Mouse (Mus musculus): Measurements from ENCODE around the gene Lin37. TPM values are rescaled to one million over a fixed set of nuclear protein-coding genes. Genes with fewer than 3 reads are reported as not detected.
A peak's percentile ranks its signal among the peaks of the same experiment; 100 is the strongest.

Lin37 gene
- polyA plus RNA-seq, 1 experiment from 2014 or later, result 55.0 TPM

DNA sequence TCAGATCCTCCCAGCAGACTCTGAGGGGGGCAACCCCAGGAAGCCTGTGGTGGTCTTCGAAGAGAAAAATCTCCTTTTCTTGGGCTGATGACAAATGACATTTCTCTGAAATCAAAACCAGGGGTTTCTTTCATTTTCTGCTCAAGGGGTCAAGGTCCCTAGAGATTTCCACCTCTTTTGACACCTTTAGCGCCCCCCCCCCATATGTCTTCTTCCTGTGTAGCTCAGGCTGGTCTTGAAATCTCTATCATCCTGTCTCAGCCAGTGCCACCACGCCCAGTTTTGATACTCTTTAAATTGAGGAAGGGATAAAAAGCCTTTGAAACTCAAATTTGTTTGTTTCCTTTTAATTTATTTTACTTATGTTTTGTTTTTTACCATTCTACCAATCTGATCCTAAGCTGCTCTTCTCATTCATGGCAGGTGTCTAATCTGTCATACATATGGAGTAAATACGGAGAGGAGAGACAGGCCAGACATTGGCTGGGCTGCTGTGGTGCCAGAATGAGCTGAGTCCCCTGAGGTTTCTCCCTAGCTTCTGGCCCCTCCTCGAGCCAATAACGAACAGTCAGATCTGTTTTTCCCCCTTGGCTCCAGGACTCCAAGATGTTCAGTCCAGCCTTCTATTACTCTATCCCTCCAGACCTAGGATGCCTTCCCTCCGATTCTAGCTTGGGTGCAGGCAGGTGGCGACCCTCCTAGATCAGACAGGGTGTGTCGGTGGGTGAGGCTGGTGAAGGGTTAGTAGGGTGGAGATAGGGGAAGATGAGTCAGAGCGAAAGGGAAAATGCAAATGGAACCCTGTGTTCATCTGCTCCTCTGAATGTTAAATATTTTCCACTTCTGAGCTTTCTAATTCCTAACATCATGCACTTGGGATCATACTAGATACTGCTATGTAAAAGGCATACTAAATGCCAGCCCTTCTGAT is 34.2 kb upstream of the Lin37 start:
- Histone ChIP-seq H3K4me1 (peaks cover 6% of the 10 kb centered on the region), H3K36me3 (no peaks in the 10 kb centered on the region), H3K27me3 (replicated peaks) (no peaks in the 10 kb centered on the region), H3K9ac (no peak overlapping the region), H3K27ac (no peak overlapping the region), H3K9me3 (no peaks in the 10 kb centered on the region), H3K4me2 (no peak overlapping the region), H3K4me3 (replicated peaks) (no peak overlapping the region)
- no peak for ATAC-seq (ENCODE audit: insufficient read depth, low FRiP score, low read depth)
- 70% methylated on average over 10 of the region's 10 CpGs for WGBS

DNA sequence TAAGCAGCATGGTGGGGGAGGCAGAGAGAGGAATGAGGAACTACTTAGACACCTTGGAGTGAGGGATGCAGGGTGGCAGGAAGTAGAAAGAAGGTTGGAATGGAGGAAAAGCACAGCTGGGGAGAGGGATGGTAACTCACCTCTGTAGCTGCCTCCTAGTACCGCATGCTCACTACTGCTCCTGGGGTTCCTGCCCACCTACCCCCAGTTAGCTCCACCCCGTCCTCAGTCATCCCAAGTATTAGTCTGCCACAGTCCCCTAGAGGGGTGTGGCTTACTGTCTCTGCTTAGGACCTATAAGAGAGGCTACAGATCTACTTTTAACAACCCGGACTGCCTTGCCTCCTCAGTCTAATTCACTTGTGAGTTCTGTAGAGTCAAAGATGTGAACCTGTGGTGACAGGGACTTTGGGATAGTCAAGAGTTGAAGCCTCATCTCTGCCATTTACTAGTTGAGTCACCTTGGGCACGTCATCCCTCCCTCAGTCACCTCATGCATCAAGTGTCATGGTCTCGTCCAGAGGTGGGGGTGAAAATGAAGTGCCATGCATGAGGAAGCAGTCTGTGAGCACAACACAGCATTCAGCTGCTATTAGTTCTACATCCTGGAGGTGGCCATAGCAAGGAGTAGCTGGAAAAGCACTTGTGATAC is 33.3 kb upstream of the Lin37 start:
- Histone ChIP-seq H3K27ac (no peak overlapping the region), H3K27me3 (replicated peaks) (no peaks in the 10 kb centered on the region), H3K9ac (no peak overlapping the region), H3K36me3 (no peaks in the 10 kb centered on the region), H3K9me3 (no peaks in the 10 kb centered on the region), H3K4me1 (peaks cover 6% of the 10 kb centered on the region), H3K4me3 (replicated peaks) (no peak overlapping the region), H3K4me2 (no peak overlapping the region)
- ATAC-seq (ENCODE audit: insufficient read depth, low FRiP score, low read depth), result no peak
- 42% methylated on average over 5 of the region's 5 CpGs for WGBS

DNA sequence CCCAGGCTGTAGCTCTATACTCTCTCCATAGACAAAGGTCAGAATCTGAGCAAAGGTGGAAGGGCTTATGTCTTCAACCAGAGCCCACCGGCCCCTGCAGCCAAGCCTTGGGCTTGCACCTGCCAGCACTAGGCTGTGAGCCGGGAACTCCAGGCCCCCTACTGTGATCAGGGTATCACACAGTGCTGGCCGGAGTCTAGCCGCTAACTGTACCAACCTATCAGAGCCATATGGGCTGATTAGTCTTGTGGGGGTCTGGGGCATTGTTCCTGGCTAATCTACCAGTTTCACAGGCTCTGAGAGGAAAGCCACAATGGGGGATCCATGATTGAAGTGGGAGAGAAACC is 31.9 kb upstream of the Lin37 start:
- Histone ChIP-seq H3K27me3 (replicated peaks) (no peaks in the 10 kb centered on the region), H3K4me2 (no peak overlapping the region), H3K4me1 (peaks cover 16% of the 10 kb centered on the region), H3K36me3 (peaks cover 5% of the 10 kb centered on the region), H3K9ac (no peak overlapping the region), H3K27ac (no peak overlapping the region), H3K4me3 (replicated peaks) (no peak overlapping the region), H3K9me3 (no peaks in the 10 kb centered on the region)
- 61% methylated on average over 4 of the region's 4 CpGs for WGBS
- ATAC-seq (ENCODE audit: insufficient read depth, low FRiP score, low read depth), result no peak

DNA sequence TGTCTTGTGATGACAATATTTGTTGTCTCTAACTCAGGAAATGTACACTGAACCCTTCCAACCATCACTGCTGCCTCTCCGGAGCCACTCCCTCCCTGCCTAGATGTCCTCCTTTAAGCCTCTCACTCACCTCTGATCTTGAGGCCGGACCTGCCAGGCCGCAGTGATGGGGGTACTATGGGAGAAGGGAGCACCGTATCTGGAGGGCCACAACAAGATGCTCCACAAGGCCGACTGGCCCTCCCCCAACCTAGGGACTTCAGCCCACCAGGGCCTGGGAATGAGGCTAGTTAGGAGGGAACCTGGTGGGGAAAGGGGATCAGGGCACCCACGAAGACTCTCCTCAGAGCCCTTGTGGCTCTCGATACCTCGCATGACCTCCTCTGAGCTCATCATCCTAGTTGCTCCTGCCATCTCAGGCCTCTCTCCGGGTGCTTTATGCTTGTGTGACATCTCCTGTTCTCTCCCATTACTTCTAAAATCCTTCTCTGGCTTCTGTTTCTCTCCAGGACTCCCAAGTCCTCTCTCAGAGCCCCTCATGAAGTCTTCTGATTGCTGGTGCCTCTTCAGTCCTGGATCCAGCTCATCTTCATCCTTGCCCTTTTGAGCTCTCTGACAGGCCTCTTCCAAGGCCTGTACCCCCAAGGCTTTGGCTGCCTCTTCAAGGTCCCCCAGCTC is 31.4 kb upstream of the Lin37 start:
- ATAC-seq (ENCODE audit: insufficient read depth, low FRiP score, low read depth), result no peak

DNA sequence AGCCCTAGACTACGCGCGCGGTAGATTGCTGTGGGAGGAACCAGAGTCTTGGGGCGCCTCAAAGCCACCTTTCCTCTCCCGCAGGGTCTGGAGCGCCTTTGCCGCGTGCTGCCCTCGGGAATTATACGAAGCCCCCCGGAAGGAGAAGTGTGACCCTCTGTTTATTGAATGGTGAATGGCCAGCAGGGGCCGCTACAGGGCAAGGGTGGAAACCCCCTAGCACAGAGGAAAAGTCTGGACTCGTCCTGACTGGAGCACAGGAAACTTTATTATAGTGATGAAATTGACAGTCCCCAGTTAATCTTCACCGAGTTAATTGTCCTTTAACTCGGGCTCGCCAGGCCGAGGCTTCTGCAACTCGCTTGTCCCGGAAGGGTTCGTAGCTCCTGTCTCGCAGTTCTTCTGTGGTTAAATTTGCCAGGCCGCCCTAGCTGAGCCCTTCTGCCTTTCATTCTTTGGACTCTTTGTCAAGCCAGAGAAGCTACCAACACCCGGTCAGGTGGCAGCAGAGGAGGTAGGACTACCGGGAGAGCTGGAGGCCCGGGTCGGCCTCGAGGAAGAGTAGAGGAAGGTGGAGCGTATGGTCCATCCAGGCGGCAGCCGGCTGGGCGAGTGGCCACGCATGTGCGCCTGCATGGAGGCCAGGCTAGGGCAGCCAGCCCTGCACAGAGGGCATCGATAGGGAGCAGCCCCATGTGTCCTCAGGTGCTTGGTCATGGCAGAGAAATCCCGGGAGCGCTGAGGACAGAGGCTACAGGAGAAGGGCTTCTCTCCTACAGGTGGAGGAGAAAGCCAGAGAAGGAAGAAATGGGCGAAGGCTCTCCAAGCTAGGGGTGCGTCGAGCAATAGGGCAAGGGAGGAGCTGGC is 30.0 kb upstream of the Lin37 start:
- Histone ChIP-seq H3K27ac (peak overlapping the region; percentile 95), H3K4me1 (peaks cover 18% of the 10 kb centered on the region), H3K4me3 (replicated peaks) (peak overlapping the region; percentile 98), H3K27me3 (replicated peaks) (no peaks in the 10 kb centered on the region), H3K9ac (peak overlapping the region; percentile 26; the same call in 1 of the 2 replicates), H3K4me2 (peak overlapping the region; percentile 77), H3K9me3 (no peaks in the 10 kb centered on the region), H3K36me3 (peaks cover 24% of the 10 kb centered on the region)
- ATAC-seq (ENCODE audit: insufficient read depth, low FRiP score, low read depth), result peak; percentile 57
- WGBS, result 24% methylated on average over 39 of the region's 40 CpGs

More for the DNA sequence above, 31.4 kb upstream of the Lin37 start:
- H3K36me3 ChIP-seq, result peaks cover 10% of the 10 kb centered on the region
- no peak overlapping the region for H3K9ac ChIP-seq
- no peaks in the 10 kb centered on the region for H3K9me3 ChIP-seq
- H3K4me1 ChIP-seq, result peaks cover 18% of the 10 kb centered on the region
- no peak overlapping the region for H3K4me3 ChIP-seq (replicated peaks)
- 86% methylated on average over 9 of the region's 9 CpGs for WGBS
- H3K27me3 ChIP-seq (replicated peaks), result no peaks in the 10 kb centered on the region
- no peak overlapping the region for H3K27ac ChIP-seq
- H3K4me2 ChIP-seq, result no peak overlapping the region; the same call in 1 of the 2 replicates

DNA sequence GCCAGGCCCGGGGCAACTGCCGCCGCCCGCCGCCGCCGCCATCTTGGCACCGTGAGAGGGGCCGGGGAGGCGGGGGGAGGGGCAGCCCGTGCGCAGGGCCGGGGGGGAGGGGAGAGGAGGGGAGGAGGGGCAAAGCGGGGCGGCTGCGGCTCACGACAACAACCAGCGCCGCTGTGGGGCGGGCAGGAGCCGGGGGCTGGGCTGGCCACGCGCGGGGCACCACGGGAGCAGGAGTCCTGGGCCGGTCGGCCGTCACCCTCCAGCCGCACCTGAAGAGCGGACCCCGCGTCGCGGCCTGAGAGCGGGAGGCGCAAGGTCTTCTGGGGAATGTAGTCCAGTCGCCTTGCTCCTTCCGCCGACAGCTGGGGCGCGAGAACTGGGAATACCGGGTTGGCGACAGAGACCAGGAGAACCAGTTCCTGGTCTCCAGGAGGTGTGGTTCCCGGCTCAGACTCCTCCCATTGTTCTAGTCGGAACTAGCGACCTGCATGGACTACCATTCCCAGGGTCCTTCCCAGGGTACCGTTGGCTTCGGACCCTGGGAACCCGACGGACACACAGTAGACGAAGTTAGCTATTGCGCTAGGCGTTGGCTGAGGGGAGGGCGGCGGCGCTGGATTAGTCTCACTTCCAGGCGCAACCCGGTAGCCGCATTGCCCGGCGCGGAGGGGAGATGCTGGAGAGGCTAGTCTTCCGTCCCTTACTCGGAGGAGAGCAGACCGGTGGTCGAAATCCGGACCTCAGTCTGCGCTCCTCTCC is 29.2 kb upstream of the Lin37 start, which contains the start of gene Kmt2b:
Kmt2b (minus strand) TSS at position 51 of the 759 bp plus-strand sequence.
- Histone ChIP-seq H3K9ac (peak within 1 kb of the TSS; percentile 98), H3K4me1 (peaks cover 18% of the 10 kb centered on the region), H3K36me3 (peaks cover 31% of the 10 kb centered on the region), H3K27me3 (replicated peaks) (no peaks in the 10 kb centered on the region), H3K27ac (peak within 1 kb of the TSS; percentile 95), H3K9me3 (no peaks in the 10 kb centered on the region), H3K4me3 (replicated peaks) (peak within 1 kb of the TSS; percentile 98), H3K4me2 (peak within 1 kb of the TSS; percentile 77)
- peak; percentile 96 for ATAC-seq (ENCODE audit: insufficient read depth, low FRiP score, low read depth)
- WGBS, result under 1% methylated on average over 63 of the region's 68 CpGs

DNA sequence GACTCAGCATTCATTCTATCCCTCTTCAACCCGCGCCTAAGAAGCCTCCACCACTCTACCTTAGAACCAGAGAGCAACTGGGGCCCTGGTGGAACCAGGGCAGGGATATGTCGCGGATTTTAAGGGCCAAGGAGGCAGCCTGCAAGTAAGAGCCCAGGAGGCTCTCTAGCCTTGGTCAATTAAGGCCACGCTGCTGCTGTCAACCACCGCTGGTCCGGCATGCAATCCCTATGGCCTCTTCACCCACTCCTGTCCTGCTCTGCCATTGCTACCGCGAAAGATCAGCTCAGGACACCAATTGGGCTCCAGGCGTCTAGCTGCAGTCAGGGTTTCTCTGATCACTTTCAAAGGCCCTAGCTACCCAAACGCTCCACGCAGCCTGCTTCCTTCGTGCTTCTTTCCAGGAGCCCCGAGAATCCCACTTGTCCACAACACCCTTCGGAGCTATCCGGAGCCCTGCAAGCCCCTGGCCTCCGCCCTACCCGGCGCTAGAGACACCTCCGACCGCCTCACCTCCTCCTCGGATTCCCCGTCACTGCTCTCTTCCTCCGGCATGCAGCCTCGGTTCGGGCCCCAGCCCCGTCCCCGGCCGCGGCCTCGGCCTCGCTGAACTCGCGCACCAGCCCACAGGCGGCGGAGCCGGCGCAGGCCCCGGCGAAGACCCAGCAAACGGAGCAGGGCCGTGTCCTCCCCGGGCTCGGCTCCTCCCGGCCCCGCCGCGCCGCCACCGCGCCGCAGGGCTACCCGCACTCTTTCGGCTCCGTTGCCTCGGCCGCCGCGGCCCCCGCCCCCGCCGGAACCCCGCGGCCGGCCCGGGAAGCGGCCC is 28.4 kb upstream of the Lin37 start:
- peaks cover 39% of the 10 kb centered on the region for H3K36me3 ChIP-seq
- H3K27ac ChIP-seq, result peak overlapping the region; percentile 95
- no peaks in the 10 kb centered on the region for H3K27me3 ChIP-seq (replicated peaks)
- ATAC-seq (ENCODE audit: insufficient read depth, low FRiP score, low read depth), result peak; percentile 13
- peak overlapping the region; percentile 77 for H3K4me2 ChIP-seq
- peak overlapping the region; percentile 98 for H3K9ac ChIP-seq
- WGBS, result under 1% methylated on average over 66 of the region's 67 CpGs
- H3K9me3 ChIP-seq, result no peaks in the 10 kb centered on the region
- H3K4me1 ChIP-seq, result peaks cover 18% of the 10 kb centered on the region
- H3K4me3 ChIP-seq (replicated peaks), result peak overlapping the region; percentile 98

DNA sequence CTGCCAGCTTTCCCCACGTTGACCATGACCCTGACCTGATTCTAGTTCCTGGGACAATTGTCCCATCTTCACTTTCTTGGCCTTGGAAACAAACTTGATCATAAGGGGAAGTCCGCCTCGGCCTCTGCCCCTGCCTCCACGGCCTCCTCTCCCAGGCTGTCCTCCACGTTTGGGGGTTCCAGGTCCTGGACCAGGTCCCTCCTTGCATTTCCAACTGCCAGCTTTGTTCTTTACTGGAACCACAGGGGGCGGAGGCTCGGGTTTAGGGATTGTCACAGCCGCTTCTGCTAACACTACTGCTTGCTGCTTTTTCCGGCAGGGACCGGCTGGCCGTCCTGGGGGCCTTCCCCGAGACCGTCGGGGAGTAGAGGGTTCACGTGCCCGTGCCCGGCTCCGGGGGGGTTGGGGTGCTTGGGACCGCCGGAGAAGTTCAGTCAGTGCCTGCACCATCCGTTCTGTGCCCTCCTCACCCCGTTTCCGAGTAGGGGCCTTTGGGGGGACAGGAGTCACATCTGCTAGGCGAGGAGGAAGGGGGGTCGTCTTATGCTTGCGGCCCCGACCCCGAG is 26.9 kb upstream of the Lin37 start:
- H3K9me3 ChIP-seq, result no peaks in the 10 kb centered on the region
- peaks cover 18% of the 10 kb centered on the region for H3K4me1 ChIP-seq
- WGBS, result 89% methylated on average over 28 of the region's 28 CpGs
- H3K4me2 ChIP-seq, result 0 out of 2 replicates have a peak overlapping the region, but pooled peaks have one; percentile 77
- no peak overlapping the region for H3K27ac ChIP-seq
- H3K27me3 ChIP-seq (replicated peaks), result no peaks in the 10 kb centered on the region
- no peak for ATAC-seq (ENCODE audit: insufficient read depth, low FRiP score, low read depth)
- H3K36me3 ChIP-seq, result peaks cover 54% of the 10 kb centered on the region
- peak overlapping the region; percentile 98 for H3K4me3 ChIP-seq (replicated peaks)
- no peak overlapping the region for H3K9ac ChIP-seq

DNA sequence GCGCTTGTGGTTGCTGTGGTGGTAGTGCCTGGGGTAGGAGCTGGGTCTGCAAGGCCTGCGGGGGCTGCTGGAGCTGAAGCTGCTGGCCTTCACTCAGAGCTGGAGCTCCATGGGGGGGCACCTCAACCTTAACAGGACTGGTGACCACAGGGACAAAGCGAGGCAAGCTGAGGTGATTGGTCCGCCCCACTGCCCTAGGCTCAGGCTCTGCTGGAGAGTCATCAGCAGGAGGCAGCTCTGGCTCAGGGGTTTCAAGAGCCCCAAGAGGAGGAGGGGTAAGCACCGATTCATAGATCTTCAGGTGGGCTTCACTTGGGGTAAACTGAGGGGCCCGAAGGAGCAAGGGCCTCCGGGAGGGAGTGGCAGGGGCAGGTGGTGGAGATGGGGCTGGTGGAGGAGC is 25.5 kb upstream of the Lin37 start:
- peaks cover 18% of the 10 kb centered on the region for H3K4me1 ChIP-seq
- no peaks in the 10 kb centered on the region for H3K9me3 ChIP-seq
- H3K27ac ChIP-seq, result no peak overlapping the region
- no peak overlapping the region for H3K9ac ChIP-seq
- no peak overlapping the region for H3K4me3 ChIP-seq (replicated peaks)
- no peaks in the 10 kb centered on the region for H3K27me3 ChIP-seq (replicated peaks)
- WGBS, result 93% methylated on average over 7 of the region's 7 CpGs
- no peak overlapping the region for H3K4me2 ChIP-seq
- no peak for ATAC-seq (ENCODE audit: insufficient read depth, low FRiP score, low read depth)
- peaks cover 66% of the 10 kb centered on the region for H3K36me3 ChIP-seq

DNA sequence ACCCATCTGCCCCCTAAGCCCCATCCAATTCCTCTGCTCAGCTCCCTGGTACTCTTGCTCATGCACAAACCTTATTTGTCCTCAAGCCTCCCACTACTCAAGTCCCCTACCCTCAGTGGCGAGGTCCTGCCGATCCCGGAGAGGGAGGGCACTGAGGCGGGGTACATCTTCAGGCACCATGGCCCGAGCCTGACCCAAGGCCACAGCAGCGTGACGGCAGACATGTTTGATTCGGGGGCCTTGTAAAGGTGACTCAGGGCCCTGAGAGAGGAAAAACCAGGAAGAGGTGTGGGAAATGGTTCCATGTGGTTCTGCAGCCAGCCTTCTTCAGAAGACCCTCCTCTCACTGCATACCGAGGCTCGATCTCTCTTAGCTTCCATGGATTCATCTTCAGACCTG is 24.7 kb upstream of the Lin37 start:
- no peak for ATAC-seq (ENCODE audit: insufficient read depth, low FRiP score, low read depth)
- peaks cover 12% of the 10 kb centered on the region for H3K4me1 ChIP-seq
- no peak overlapping the region for H3K4me3 ChIP-seq (replicated peaks)
- no peak overlapping the region for H3K9ac ChIP-seq
- WGBS, result 93% methylated on average over 10 of the region's 10 CpGs
- no peak overlapping the region for H3K4me2 ChIP-seq
- H3K27ac ChIP-seq, result no peak overlapping the region
- no peaks in the 10 kb centered on the region for H3K9me3 ChIP-seq
- peaks cover 75% of the 10 kb centered on the region for H3K36me3 ChIP-seq
- H3K27me3 ChIP-seq (replicated peaks), result no peaks in the 10 kb centered on the region

All from stomach, embryonic 15.5 days (tissue).